Comparison of ENCODE assay signal across 16 mouse cellular contexts in the genomic region with DNA sequence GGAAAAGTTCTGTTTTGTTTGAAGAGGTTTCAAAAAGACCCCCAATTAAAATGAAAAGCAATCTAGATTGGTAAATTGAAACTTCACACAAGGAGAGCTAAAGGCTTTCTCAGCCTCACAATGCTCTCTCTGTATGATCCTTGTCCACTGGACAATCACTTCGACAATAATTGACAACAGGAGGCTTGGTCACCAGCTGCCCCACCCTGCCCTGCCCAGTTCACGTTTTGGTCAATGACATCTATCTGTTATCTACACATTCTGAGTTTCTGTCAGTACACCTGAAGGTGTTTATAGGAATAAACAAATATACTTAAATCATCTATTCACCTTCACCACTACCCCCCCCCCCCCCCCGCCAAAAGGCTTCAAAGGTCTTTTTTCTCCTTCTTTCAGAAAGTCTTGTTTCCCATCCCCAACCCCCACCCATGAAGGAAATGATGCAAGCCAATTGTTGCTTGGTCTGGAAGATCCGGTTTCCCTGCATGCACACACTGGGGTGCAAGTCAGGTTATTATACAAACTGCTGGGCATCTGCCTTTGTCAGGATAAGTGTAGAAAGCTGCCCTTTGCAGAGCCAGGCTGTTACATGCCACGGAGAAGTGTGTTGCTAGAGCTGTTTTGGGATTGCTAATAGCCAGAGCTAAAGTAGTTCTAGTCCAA. TPM values are rescaled to one million over a fixed set of nuclear protein-coding genes. Genes with fewer than 3 reads are reported as not detected.
DNase-seq lines count a peak whose midpoint lies in the region; ATAC-seq and TF ChIP-seq lines count a peak whose summit lies in the region.
"Had no signal": no experiment of that assay in that cellular context is flagged by ENCODE, and none has a peak within 500 bp of the region (broad histone marks: within the 10 kb centered on the region; RNA-seq: fewer than 3 reads in every experiment).

No protein-coding gene starts in this region.

- DNase-seq in embryonic facial prominence, embryonic 10.5 days (ENCODE audit: low spot score) = no peak
- DNase-seq in lung, adult 18-20 months = peak; percentile 17 to 54
- no peak for DNase-seq in lung, postnatal 14 days
- DNase-seq in thymus, adult 2 months = no peak
- no peak for DNase-seq in spleen, postnatal 14 days (ENCODE audit: low spot score in 2 of 2)
- DNase-seq: heart, postnatal 14 days; kidney, adult 11 months; kidney, postnatal 4 days; right cerebral cortex, postnatal 25 days had no signal

- peak overlapping the region; percentile 44; the same call in 1 of the 2 replicates for H3K27ac ChIP-seq in embryonic facial prominence, embryonic 13.5 days
- H3K27ac ChIP-seq in embryonic facial prominence, embryonic 10.5 days (replicated peaks) = no peak overlapping the region
- H3K27ac ChIP-seq in intestine, embryonic 16.5 days (ENCODE audit: low read length) = peak overlapping the region; percentile 52
- peak overlapping the region; percentile 75; the same call in 1 of the 2 replicates for H3K27ac ChIP-seq in stomach, embryonic 15.5 days
- H3K27ac ChIP-seq in thymus, adult 2 months (ENCODE audit: control insufficient read depth, insufficient read depth, low read length) = no peak overlapping the region

- TF ChIP-seq CTCF in thymus, adult 2 months (IDR thresholded peaks at IDR 0.05; ENCODE audit: borderline replicate concordance, control insufficient read depth, extremely low read depth, insufficient read depth, low read length, poor library complexity) = no peak

- no peak overlapping the region for H3K4me2 ChIP-seq in embryonic facial prominence, embryonic 13.5 days
- H3K4me2 ChIP-seq in intestine, embryonic 16.5 days (ENCODE audit: low read depth, low read length) = no peak overlapping the region
- no peak overlapping the region for H3K4me2 ChIP-seq in stomach, embryonic 15.5 days
- H3K4me2 ChIP-seq: liver, embryonic 11.5 days had no signal

- WGBS in embryonic facial prominence, embryonic 13.5 days = 30% methylated on average over 5 of the region's 5 CpGs
- WGBS in embryonic facial prominence, embryonic 10.5 days = 46% methylated on average over 5 of the region's 5 CpGs
- 31% methylated on average over 5 of the region's 5 CpGs for WGBS in intestine, embryonic 16.5 days
- WGBS in stomach, embryonic 15.5 days = 36% methylated on average over 5 of the region's 5 CpGs
- WGBS in thymus, adult 2 months = 46% methylated on average over 5 of the region's 5 CpGs

- TF ChIP-seq POLR2A in thymus, adult 2 months (IDR thresholded peaks at IDR 0.05; ENCODE audit: control insufficient read depth, extremely low read depth, insufficient read depth, low read length, poor library complexity) = no peak

- ATAC-seq in embryonic facial prominence, embryonic 13.5 days (ENCODE audit: insufficient number of reproducible peaks, insufficient read depth, low FRiP score, low TSS enrichment, low read depth) = no peak
- ATAC-seq in intestine, embryonic 16.5 days = peak; percentile 68
- ATAC-seq in stomach, embryonic 15.5 days (ENCODE audit: insufficient read depth, low FRiP score, low read depth) = no peak
- ATAC-seq: forebrain, embryonic 16.5 days had no signal

- H3K9me3 ChIP-seq in embryonic facial prominence, embryonic 13.5 days = no peaks in the 10 kb centered on the region
- H3K9me3 ChIP-seq in embryonic facial prominence, embryonic 10.5 days = no peaks in the 10 kb centered on the region
- H3K9me3 ChIP-seq in intestine, embryonic 16.5 days (ENCODE audit: control insufficient read depth, low read length) = no peaks in the 10 kb centered on the region
- H3K9me3 ChIP-seq in stomach, embryonic 15.5 days = no peaks in the 10 kb centered on the region
- H3K9me3 ChIP-seq: G1E; megakaryocyte, embryonic 14.5 days had no signal

- no peak overlapping the region for H3K4me3 ChIP-seq in embryonic facial prominence, embryonic 13.5 days
- no peak overlapping the region for H3K4me3 ChIP-seq in embryonic facial prominence, embryonic 10.5 days
- H3K4me3 ChIP-seq in intestine, embryonic 16.5 days (ENCODE audit: low read length) = no peak overlapping the region
- no peak overlapping the region for H3K4me3 ChIP-seq in stomach, embryonic 15.5 days (replicated peaks)
- no peak overlapping the region for H3K4me3 ChIP-seq in thymus, adult 2 months (ENCODE audit: control insufficient read depth, insufficient read depth, low read length)
- H3K4me3 ChIP-seq: megakaryocyte, embryonic 14.5 days had no signal

- H3K36me3 ChIP-seq in embryonic facial prominence, embryonic 13.5 days = no peaks in the 10 kb centered on the region
- no peaks in the 10 kb centered on the region for H3K36me3 ChIP-seq in embryonic facial prominence, embryonic 10.5 days (replicated peaks)
- H3K36me3 ChIP-seq in intestine, embryonic 16.5 days (ENCODE audit: control insufficient read depth, insufficient read depth, low read length) = no peaks in the 10 kb centered on the region
- no peaks in the 10 kb centered on the region for H3K36me3 ChIP-seq in stomach, embryonic 15.5 days
- no peaks in the 10 kb centered on the region for H3K36me3 ChIP-seq in thymus, adult 2 months (ENCODE audit: control insufficient read depth, insufficient read depth, low read length)
- H3K36me3 ChIP-seq: G1E had no signal

- 0 out of 2 replicates have a peak, but pooled peaks cover 4% of the 10 kb centered on the region for H3K4me1 ChIP-seq in embryonic facial prominence, embryonic 13.5 days
- H3K4me1 ChIP-seq in embryonic facial prominence, embryonic 10.5 days = peaks cover 9% of the 10 kb centered on the region
- H3K4me1 ChIP-seq in intestine, embryonic 16.5 days (ENCODE audit: control insufficient read depth, insufficient read depth, low read length) = peaks cover 17% of the 10 kb centered on the region
- H3K4me1 ChIP-seq in stomach, embryonic 15.5 days = peaks cover 10% of the 10 kb centered on the region; the same call in 1 of the 2 replicates
- H3K4me1 ChIP-seq in thymus, adult 2 months (replicated peaks; ENCODE audit: control insufficient read depth, insufficient read depth, low read length) = peaks cover 2% of the 10 kb centered on the region; the same call in 1 of the 2 replicates

- H3K9ac ChIP-seq in embryonic facial prominence, embryonic 13.5 days = no peak overlapping the region; the same call in 1 of the 2 replicates
- H3K9ac ChIP-seq in intestine, embryonic 16.5 days (ENCODE audit: low read depth, low read length) = no peak overlapping the region
- H3K9ac ChIP-seq in stomach, embryonic 15.5 days = no peak overlapping the region

- H3K27me3 ChIP-seq in embryonic facial prominence, embryonic 13.5 days = no peaks in the 10 kb centered on the region
- no peaks in the 10 kb centered on the region for H3K27me3 ChIP-seq in embryonic facial prominence, embryonic 10.5 days (replicated peaks; ENCODE audit: low read depth, poor library complexity, severe bottlenecking)
- no peaks in the 10 kb centered on the region for H3K27me3 ChIP-seq in intestine, embryonic 16.5 days (replicated peaks; ENCODE audit: control insufficient read depth, insufficient read depth, low read length)
- H3K27me3 ChIP-seq in stomach, embryonic 15.5 days (replicated peaks) = no peaks in the 10 kb centered on the region
- H3K27me3 ChIP-seq in thymus, adult 2 months (ENCODE audit: control insufficient read depth, insufficient read depth, low read length) = no peaks in the 10 kb centered on the region
- H3K27me3 ChIP-seq: megakaryocyte, embryonic 14.5 days had no signal

RNA-seq across cellular contexts. Expression of a gene that starts 20.6 kb away (rescaled TPM):
- 199 and 220 TPM in 2 replicates for polyA plus RNA-seq in embryonic facial prominence, embryonic 13.5 days (2015; fragmentation: Nextera tagmentation; extraction: Ambion mirVana)
- 217 and 227 TPM in 2 replicates for polyA plus RNA-seq in embryonic facial prominence, embryonic 10.5 days (2016; fragmentation: Nextera tagmentation; extraction: Ambion mirVana)
- polyA plus RNA-seq in intestine, embryonic 16.5 days (2015; fragmentation: Nextera tagmentation; extraction: Ambion mirVana) = 161 and 168 TPM in 2 replicates
- 234 and 253 TPM in 2 replicates for polyA plus RNA-seq in stomach, embryonic 15.5 days (2015; fragmentation: Nextera tagmentation; extraction: Ambion mirVana)
- polyA plus RNA-seq in thymus, adult 2 months (2012; rRNA removed) = 24.5 and 26.4 TPM in 2 replicates

Comparison
In these comparisons a context has a peak if more than half of its experiments do, and no peak if none do; other contexts are left out.
1. H3K27ac ChIP-seq: peak in embryonic facial prominence, embryonic 13.5 days (single experiment), intestine, embryonic 16.5 days (single experiment) and stomach, embryonic 15.5 days (single experiment); none in embryonic facial prominence, embryonic 10.5 days (single experiment) and thymus, adult 2 months (single experiment).
2. DNase-seq: peak in lung, adult 18-20 months (2 of 2); none in embryonic facial prominence, embryonic 10.5 days (single experiment), lung, postnatal 14 days (single experiment), thymus, adult 2 months (single experiment) and spleen, postnatal 14 days (0 of 2).